Mouse (Mus musculus) ES-E14 (cell line): ENCODE results near the gene Dock11.

Experiments
- HCFC1 ChIP-seq: IDR thresholded peaks from 2 replicates; pipeline ENCODE4 v1.6.1; 2012; ENCODE audit warnings: low read length, inconsistent platforms, borderline replicate concordance; ENCODE audit not compliant: insufficient read depth
- MAFK ChIP-seq: IDR thresholded peaks from 2 replicates; pipeline ENCODE4 v1.6.1; 2014; ENCODE audit warnings: mild to moderate bottlenecking, low read depth, low read length, inconsistent platforms; ENCODE audit not compliant: insufficient read depth
- ZC3H11A ChIP-seq: IDR thresholded peaks from 2 replicates; pipeline ENCODE4 v1.6.1; 2012; ENCODE audit warnings: low read depth, mild to moderate bottlenecking, inconsistent platforms, low read length, borderline replicate concordance
- ZNF384 ChIP-seq: IDR thresholded peaks from 2 replicates; pipeline ENCODE4 v1.6.1; 2012; ENCODE audit warnings: low read depth, low read length, inconsistent platforms

GRCm38 (mm10) chrX:36047451-36047850 lies 158.8 kb downstream of the Dock11 start:
- no peak for TF ChIP-seq MAFK
- TF ChIP-seq HCFC1 = no peak
- no peak for TF ChIP-seq ZC3H11A
- TF ChIP-seq ZNF384 = no peak
